In the genomic region with DNA sequence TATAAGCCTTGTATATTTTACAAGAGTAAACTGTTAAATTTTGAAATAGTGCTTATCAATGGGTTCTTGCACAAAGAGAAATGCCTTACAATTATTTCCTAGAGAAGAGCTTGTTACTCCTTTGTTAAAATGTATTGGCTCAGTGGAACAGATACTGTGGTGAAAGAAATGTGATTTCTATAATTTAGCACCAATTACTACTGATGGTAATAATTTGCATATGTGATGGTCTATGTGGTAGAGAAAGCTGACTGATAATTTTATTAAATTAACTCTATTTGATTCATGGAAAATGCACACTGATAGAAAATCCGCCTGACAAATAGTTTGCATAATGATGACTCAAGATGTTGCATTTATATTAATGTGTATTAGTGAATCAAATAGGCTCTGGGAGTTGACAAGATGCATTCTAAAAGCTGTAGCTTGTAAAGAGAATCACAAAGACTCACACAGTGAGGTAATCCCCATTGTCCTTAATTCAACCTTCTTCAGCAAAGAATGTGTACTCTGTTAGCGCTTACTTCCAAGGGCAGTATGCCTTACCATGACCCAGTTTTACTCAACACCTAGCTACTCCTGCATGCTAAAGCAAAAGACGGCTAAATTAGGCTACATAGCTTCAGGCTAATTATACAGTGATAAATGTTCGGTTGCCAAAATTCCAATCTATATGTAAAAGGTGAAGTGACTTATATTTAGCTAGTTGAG, we compare ENCODE assay signal across 20 mouse cellular contexts.
DNase-seq lines count a peak whose midpoint lies in the region; ATAC-seq lines count a peak whose summit lies in the region.
"Had no signal": no experiment of that assay in that cellular context is flagged by ENCODE, and none has a peak within 500 bp of the region (broad histone marks: within the 10 kb centered on the region; RNA-seq: fewer than 3 reads in every experiment).

No protein-coding gene starts in this region.

- no peak overlapping the region for H3K27ac ChIP-seq in forebrain, embryonic 13.5 days
- no peak overlapping the region for H3K27ac ChIP-seq in forebrain, embryonic 10.5 days
- H3K27ac ChIP-seq in midbrain, embryonic 15.5 days, result no peak overlapping the region
- H3K27ac ChIP-seq in midbrain, embryonic 11.5 days (ENCODE audit: low read depth, low read length), result no peak overlapping the region
- no peak overlapping the region; the same call in 1 of the 2 replicates for H3K27ac ChIP-seq in forebrain, embryonic 15.5 days (replicated peaks)
- H3K27ac ChIP-seq: embryonic facial prominence, embryonic 13.5 days; heart, embryonic 15.5 days; hindbrain, embryonic 13.5 days had no signal

- no peak overlapping the region for H3K4me2 ChIP-seq in forebrain, embryonic 13.5 days
- H3K4me2 ChIP-seq in midbrain, embryonic 15.5 days, result no peak overlapping the region
- H3K4me2 ChIP-seq in midbrain, embryonic 11.5 days, result no peak overlapping the region
- no peak overlapping the region for H3K4me2 ChIP-seq in forebrain, embryonic 15.5 days (replicated peaks)
- H3K4me2 ChIP-seq: embryonic facial prominence, embryonic 13.5 days; heart, embryonic 11.5 days; heart, embryonic 15.5 days; hindbrain, embryonic 13.5 days had no signal

- no peaks in the 10 kb centered on the region for H3K4me1 ChIP-seq in forebrain, embryonic 13.5 days
- H3K4me1 ChIP-seq in forebrain, embryonic 10.5 days, result no peaks in the 10 kb centered on the region
- no peaks in the 10 kb centered on the region for H3K4me1 ChIP-seq in midbrain, embryonic 15.5 days
- no peaks in the 10 kb centered on the region for H3K4me1 ChIP-seq in midbrain, embryonic 11.5 days (ENCODE audit: control insufficient read depth, insufficient read depth, low read length)
- H3K4me1 ChIP-seq in forebrain, embryonic 15.5 days, result no peaks in the 10 kb centered on the region
- H3K4me1 ChIP-seq: embryonic facial prominence, embryonic 13.5 days; heart, embryonic 15.5 days; hindbrain, embryonic 13.5 days had no signal

- H3K4me3 ChIP-seq in forebrain, embryonic 13.5 days, result no peak overlapping the region
- H3K4me3 ChIP-seq in forebrain, embryonic 10.5 days, result no peak overlapping the region
- no peak overlapping the region for H3K4me3 ChIP-seq in midbrain, embryonic 15.5 days
- H3K4me3 ChIP-seq in midbrain, embryonic 11.5 days (ENCODE audit: low read depth, low read length), result no peak overlapping the region
- H3K4me3 ChIP-seq in forebrain, embryonic 15.5 days, result no peak overlapping the region
- H3K4me3 ChIP-seq: embryonic facial prominence, embryonic 13.5 days; heart, embryonic 15.5 days; hindbrain, embryonic 13.5 days had no signal

- intact Hi-C loops in left cerebral cortex, postnatal 25 days (cut with DNase I), result no loop called here

- H3K9ac ChIP-seq in forebrain, embryonic 13.5 days, result no peak overlapping the region
- H3K9ac ChIP-seq in midbrain, embryonic 15.5 days, result no peak overlapping the region
- H3K9ac ChIP-seq in midbrain, embryonic 11.5 days (ENCODE audit: low read length), result no peak overlapping the region
- H3K9ac ChIP-seq in forebrain, embryonic 15.5 days (replicated peaks), result no peak overlapping the region
- H3K9ac ChIP-seq: embryonic facial prominence, embryonic 13.5 days; heart, embryonic 15.5 days; hindbrain, embryonic 13.5 days had no signal

- WGBS in forebrain, embryonic 13.5 days, result 51% methylated on average over 4 of the region's 4 CpGs
- 63% methylated on average over 4 of the region's 4 CpGs for WGBS in forebrain, embryonic 10.5 days
- 53% methylated on average over 4 of the region's 4 CpGs for WGBS in midbrain, embryonic 15.5 days
- 67% methylated on average over 4 of the region's 4 CpGs for WGBS in midbrain, embryonic 11.5 days
- 46% methylated on average over 4 of the region's 4 CpGs for WGBS in forebrain, embryonic 15.5 days

- no peak for DNase-seq in forebrain, embryonic 10.5 days (ENCODE audit: extremely low spot score, low spot score)
- no peak for DNase-seq in midbrain, embryonic 11.5 days (ENCODE audit: low spot score, missing footprints)
- DNase-seq in left cerebral cortex, postnatal 25 days (ENCODE audit: low spot score in 2 of 2), result no peak
- DNase-seq in kidney, postnatal 4 days, result no peak
- DNase-seq: adrenal gland, postnatal 14 days; cerebellum, adult 11-12 months; cerebellum, adult 9-10 months; cerebellum, postnatal 25 days; gastrocnemius, postnatal 10 days; heart, adult 18-20 months; heart, postnatal 14 days had no signal

- H3K36me3 ChIP-seq in forebrain, embryonic 13.5 days (ENCODE audit: poor library complexity, severe bottlenecking), result no peaks in the 10 kb centered on the region
- H3K36me3 ChIP-seq in forebrain, embryonic 10.5 days (replicated peaks), result no peaks in the 10 kb centered on the region
- H3K36me3 ChIP-seq in midbrain, embryonic 15.5 days (replicated peaks), result no peaks in the 10 kb centered on the region
- H3K36me3 ChIP-seq in midbrain, embryonic 11.5 days (ENCODE audit: control insufficient read depth, insufficient read depth, low read length), result no peaks in the 10 kb centered on the region
- no peaks in the 10 kb centered on the region for H3K36me3 ChIP-seq in forebrain, embryonic 15.5 days
- H3K36me3 ChIP-seq: embryonic facial prominence, embryonic 13.5 days; heart, embryonic 15.5 days; hindbrain, embryonic 13.5 days had no signal

- H3K27me3 ChIP-seq in forebrain, embryonic 13.5 days, result no peaks in the 10 kb centered on the region
- no peaks in the 10 kb centered on the region for H3K27me3 ChIP-seq in forebrain, embryonic 10.5 days (ENCODE audit: poor library complexity, severe bottlenecking)
- H3K27me3 ChIP-seq in midbrain, embryonic 15.5 days (replicated peaks), result no peaks in the 10 kb centered on the region
- H3K27me3 ChIP-seq in midbrain, embryonic 11.5 days (ENCODE audit: control insufficient read depth, insufficient read depth, low read length), result no peaks in the 10 kb centered on the region
- H3K27me3 ChIP-seq in forebrain, embryonic 15.5 days, result no peaks in the 10 kb centered on the region
- H3K27me3 ChIP-seq: embryonic facial prominence, embryonic 13.5 days; heart, embryonic 15.5 days; hindbrain, embryonic 13.5 days had no signal

- no peaks in the 10 kb centered on the region for H3K9me3 ChIP-seq in forebrain, embryonic 13.5 days (replicated peaks)
- no peaks in the 10 kb centered on the region for H3K9me3 ChIP-seq in forebrain, embryonic 10.5 days
- H3K9me3 ChIP-seq in midbrain, embryonic 15.5 days, result no peaks in the 10 kb centered on the region
- H3K9me3 ChIP-seq in midbrain, embryonic 11.5 days (ENCODE audit: control insufficient read depth, low read length), result no peaks in the 10 kb centered on the region
- no peaks in the 10 kb centered on the region for H3K9me3 ChIP-seq in forebrain, embryonic 15.5 days
- H3K9me3 ChIP-seq: embryonic facial prominence, embryonic 13.5 days; heart, embryonic 15.5 days; hindbrain, embryonic 13.5 days had no signal

- ATAC-seq in forebrain, embryonic 13.5 days, result peak; percentile 88
- ATAC-seq in midbrain, embryonic 15.5 days (replicated peaks), result peak; percentile 60; the same call in 1 of the 2 replicates
- no peak for ATAC-seq in midbrain, embryonic 11.5 days (ENCODE audit: low FRiP score)
- ATAC-seq in forebrain, embryonic 15.5 days (replicated peaks), result peak; percentile 91
- ATAC-seq: activated CD4-positive, CD25-positive, alpha-beta regulatory T cell, adult 4 months; intestine, embryonic 16.5 days had no signal
